Mouse (Mus musculus): ENCODE results near the gene Rnf144a.

DNA sequence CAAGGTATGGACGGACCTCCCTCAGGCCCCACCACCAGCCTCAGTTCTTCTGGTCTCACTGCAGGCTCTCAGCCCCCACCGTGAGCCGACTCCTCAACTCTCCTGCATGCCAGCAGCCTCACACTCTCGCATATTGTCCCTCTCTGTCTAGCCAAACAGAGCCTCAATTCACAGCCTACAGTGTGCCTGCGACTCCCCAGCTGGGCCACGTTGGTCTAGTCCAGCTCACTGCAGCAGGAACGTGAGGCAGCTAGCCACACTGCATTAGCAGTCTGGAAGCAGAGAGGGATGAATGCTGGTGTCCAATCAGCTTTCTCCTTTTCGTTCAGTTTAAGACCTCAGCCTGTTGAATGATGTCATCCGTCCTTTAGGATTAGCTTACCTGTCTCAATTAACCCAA, 28.1 kb downstream of the Rnf144a start:
- no peak for TF ChIP-seq CTCF (IDR thresholded peaks at IDR 0.05; ENCODE audit: low read depth)
- TF ChIP-seq EP300 (optimal IDR thresholded peaks at IDR 0.05) = no peak
